Mouse (Mus musculus) bone marrow, adult 2 months (tissue): ENCODE measurements around the gene Prdx6b.

Experiments used
- CTCF ChIP-seq: fragments of 200-500 bp; IDR thresholded peaks from 2 replicates; pipeline ENCODE4 v1.5.1; 2011; ENCODE audit warnings: low read length, control low read depth; ENCODE audit not compliant: control insufficient read depth, insufficient read depth
- POLR2A ChIP-seq: fragments of 200-500 bp; IDR thresholded peaks from 2 replicates; pipeline ENCODE4 v1.6.1; 2011; ENCODE audit warnings: low read depth, mild to moderate bottlenecking, control low read depth, low read length, borderline replicate concordance; ENCODE audit not compliant: control insufficient read depth

DNA sequence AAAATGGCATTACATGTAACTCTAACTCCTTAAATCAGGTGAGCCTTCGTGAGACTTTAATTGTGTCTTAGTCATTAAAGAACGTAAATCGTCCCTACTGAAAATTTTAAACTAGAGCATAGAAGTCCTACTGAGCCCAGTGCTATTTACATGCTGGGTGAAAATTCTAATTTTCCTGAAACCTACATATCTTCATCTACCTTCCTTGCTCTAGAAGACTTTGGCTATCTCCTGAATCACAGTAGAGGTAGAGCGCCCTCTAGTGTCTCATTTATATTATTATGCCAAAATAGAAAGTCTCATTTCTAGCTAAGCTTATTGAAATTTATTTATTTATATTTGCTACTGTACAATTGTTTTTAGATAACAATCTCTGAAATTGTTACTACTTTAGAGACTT lies 24.2 kb upstream of the Prdx6b start:
- TF ChIP-seq POLR2A (no peak), CTCF (no peak)
